Mouse (Mus musculus) forebrain, embryonic 13.5 days (tissue): ENCODE results near the gene Ago4. TPM values are rescaled to one million over a fixed set of nuclear protein-coding genes. Genes with fewer than 3 reads are reported as not detected.

Experiments
- ATAC-seq: fragments of 200-750 bp; cut with Nextera tagmentation; 2 replicates; pipeline ENCODE4 v1.8.0; 2017
- H3K27ac ChIP-seq: fragments of 300-500 bp; sonication (generic); 2 replicates; pipeline ENCODE4 v1.5.1; 2015; ENCODE audit warnings: inconsistent platforms, mild to moderate bottlenecking, moderate library complexity
- H3K27me3 ChIP-seq: fragments of 300-500 bp; sonication (generic); 2 replicates; pipeline ENCODE4 v1.6.1; 2015; ENCODE audit warnings: mild to moderate bottlenecking, inconsistent platforms
- H3K36me3 ChIP-seq: fragments of 300-500 bp; sonication (generic); 2 replicates; pipeline ENCODE4 v1.6.1; 2015; ENCODE audit warnings: mild to moderate bottlenecking, inconsistent platforms; ENCODE audit not compliant: poor library complexity, severe bottlenecking
- H3K4me1 ChIP-seq: fragments of 300-500 bp; sonication (generic); 2 replicates; pipeline ENCODE4 v1.6.1; 2015; ENCODE audit warnings: inconsistent platforms
- H3K4me2 ChIP-seq: fragments of 300-500 bp; sonication (generic); 2 replicates; pipeline ENCODE4 v1.6.1; 2015; ENCODE audit warnings: inconsistent platforms, mild to moderate bottlenecking, moderate library complexity
- H3K4me3 ChIP-seq: fragments of 300-500 bp; sonication (generic); 2 replicates; pipeline ENCODE4 v1.5.1; 2015; ENCODE audit warnings: mild to moderate bottlenecking, inconsistent platforms
- H3K9ac ChIP-seq: fragments of 300-500 bp; sonication (generic); 2 replicates; pipeline ENCODE4 v1.6.1; 2015; ENCODE audit warnings: mild to moderate bottlenecking, inconsistent platforms
- H3K9me3 ChIP-seq: fragments of 300-500 bp; sonication (generic); replicated peaks from 2 replicates; pipeline ENCODE4 v1.6.1; 2016; ENCODE audit warnings: inconsistent platforms
- whole genome bisulfite sequencing: fragments of 180-500 bp; shearing (Covaris S2); methylation state at CpG from one replicate; pipeline ENCODE4 v1.1.7; 2015; 5-methylcytosine and 5-hydroxymethylcytosine counted together
- polyA plus RNA-seq: library from polyadenylated mRNA; unstranded; fragments of >200 nt; fragmentation: Nextera tagmentation; extraction: Ambion mirVana; gene quantifications from 2 replicates; pipeline ENCODE4 v1.2.1, GENCODE M21; 2015

The Ago4 gene
- polyA plus RNA-seq, 1 experiment from 2014 or later, result 6.4 TPM

- Histone ChIP-seq H3K27me3 (no peaks in the 10 kb centered on the region), H3K36me3 (peaks cover 22% of the 10 kb centered on the region), H3K4me2 (no peak overlapping the region), H3K9me3 (no peaks in the 10 kb centered on the region), H3K4me3 (no peak overlapping the region), H3K27ac (no peak overlapping the region), H3K4me1 (no peaks in the 10 kb centered on the region), H3K9ac (no peak overlapping the region)
- no peak for ATAC-seq
- 87% methylated on average over 5 of the region's 5 CpGs for WGBS
Measured at GRCm38 (mm10) chr4:126489811-126490210, 43.5 kb downstream of the Ago4 start.

GRCm38 (mm10) chr4:126486217-126486616 lies 47.1 kb downstream of the Ago4 start:
- WGBS, result 86% methylated on average over 1 of the region's 1 CpGs

GRCm38 (mm10) chr4:126485065-126485464 lies 48.2 kb downstream of the Ago4 start:
- H3K27ac ChIP-seq, result no peak overlapping the region
- WGBS, result 85% methylated on average over 2 of the region's 2 CpGs
- no peaks in the 10 kb centered on the region for H3K4me1 ChIP-seq
- no peaks in the 10 kb centered on the region for H3K36me3 ChIP-seq
- H3K9ac ChIP-seq, result no peak overlapping the region
- no peak overlapping the region for H3K4me3 ChIP-seq
- no peaks in the 10 kb centered on the region for H3K9me3 ChIP-seq
- no peak overlapping the region for H3K4me2 ChIP-seq
- no peaks in the 10 kb centered on the region for H3K27me3 ChIP-seq
- ATAC-seq, result no peak

More at GRCm38 (mm10) chr4:126486217-126486616, 47.1 kb downstream of the Ago4 start:
- H3K4me2 ChIP-seq, result no peak overlapping the region
- no peaks in the 10 kb centered on the region for H3K27me3 ChIP-seq
- H3K27ac ChIP-seq, result no peak overlapping the region
- H3K9me3 ChIP-seq, result no peaks in the 10 kb centered on the region
- H3K4me3 ChIP-seq, result no peak overlapping the region
- no peak for ATAC-seq
- peaks cover 8% of the 10 kb centered on the region; the same call in 1 of the 2 replicates for H3K36me3 ChIP-seq
- H3K9ac ChIP-seq, result no peak overlapping the region
- no peaks in the 10 kb centered on the region for H3K4me1 ChIP-seq

- H3K27ac ChIP-seq, result no peak overlapping the region
- no peaks in the 10 kb centered on the region for H3K9me3 ChIP-seq
- 87% methylated on average over 3 of the region's 3 CpGs for WGBS
- no peaks in the 10 kb centered on the region for H3K4me1 ChIP-seq
- H3K36me3 ChIP-seq, result no peaks in the 10 kb centered on the region
- no peak overlapping the region for H3K9ac ChIP-seq
- H3K4me3 ChIP-seq, result no peak overlapping the region
- no peak overlapping the region for H3K4me2 ChIP-seq
- no peaks in the 10 kb centered on the region for H3K27me3 ChIP-seq
- ATAC-seq, result no peak
Measured at GRCm38 (mm10) chr4:126483874-126484273, 49.4 kb downstream of the Ago4 start.

- Histone ChIP-seq H3K4me3 (no peak overlapping the region), H3K4me1 (no peaks in the 10 kb centered on the region), H3K4me2 (no peak overlapping the region), H3K9ac (no peak overlapping the region), H3K36me3 (no peaks in the 10 kb centered on the region), H3K27ac (no peak overlapping the region), H3K27me3 (no peaks in the 10 kb centered on the region), H3K9me3 (no peaks in the 10 kb centered on the region)
- WGBS, result 80% methylated on average over 12 of the region's 12 CpGs
- no peak for ATAC-seq
Measured at GRCm38 (mm10) chr4:126482951-126483350, 50.3 kb downstream of the Ago4 start.

GRCm38 (mm10) chr4:126481461-126481860 lies 51.8 kb downstream of the Ago4 start:
- no peak for ATAC-seq
- Histone ChIP-seq H3K4me2 (no peak overlapping the region), H3K27me3 (no peaks in the 10 kb centered on the region), H3K9me3 (no peaks in the 10 kb centered on the region), H3K27ac (no peak overlapping the region), H3K4me1 (no peaks in the 10 kb centered on the region), H3K36me3 (no peaks in the 10 kb centered on the region), H3K4me3 (no peak overlapping the region), H3K9ac (no peak overlapping the region)
- WGBS, result 97% methylated on average over 5 of the region's 5 CpGs

GRCm38 (mm10) chr4:126480288-126480687 lies 53.0 kb downstream of the Ago4 start:
- Histone ChIP-seq H3K4me2 (no peak overlapping the region), H3K36me3 (no peaks in the 10 kb centered on the region), H3K27ac (no peak overlapping the region), H3K9ac (no peak overlapping the region), H3K9me3 (no peaks in the 10 kb centered on the region), H3K27me3 (no peaks in the 10 kb centered on the region), H3K4me1 (no peaks in the 10 kb centered on the region), H3K4me3 (no peak overlapping the region)
- ATAC-seq, result no peak
- WGBS, result 89% methylated on average over 3 of the region's 3 CpGs

GRCm38 (mm10) chr4:126473031-126473430 lies 60.2 kb downstream of the Ago4 start:
- H3K4me1 ChIP-seq, result peaks cover 9% of the 10 kb centered on the region
- H3K36me3 ChIP-seq, result no peaks in the 10 kb centered on the region
- WGBS, result 53% methylated on average over 5 of the region's 5 CpGs
- no peak overlapping the region for H3K27ac ChIP-seq
- ATAC-seq, result no peak
- H3K9ac ChIP-seq, result no peak overlapping the region
- H3K9me3 ChIP-seq, result no peaks in the 10 kb centered on the region
- H3K4me3 ChIP-seq, result no peak overlapping the region
- H3K4me2 ChIP-seq, result no peak overlapping the region
- no peaks in the 10 kb centered on the region for H3K27me3 ChIP-seq

- H3K4me1 ChIP-seq, result peaks cover 42% of the 10 kb centered on the region
- H3K9me3 ChIP-seq, result no peaks in the 10 kb centered on the region
- H3K9ac ChIP-seq, result no peak overlapping the region; the same call in 1 of the 2 replicates
- H3K27me3 ChIP-seq, result no peaks in the 10 kb centered on the region
- no peaks in the 10 kb centered on the region for H3K36me3 ChIP-seq
- no peak overlapping the region for H3K4me3 ChIP-seq
- H3K4me2 ChIP-seq, result peak overlapping the region; percentile 77; the same call in 1 of the 2 replicates
- H3K27ac ChIP-seq, result no peak overlapping the region; the same call in 1 of the 2 replicates
- 71% methylated on average over 1 of the region's 1 CpGs for WGBS
- ATAC-seq, result no peak
Measured at GRCm38 (mm10) chr4:126469334-126469733, 63.9 kb downstream of the Ago4 start.

GRCm38 (mm10) chr4:126468925-126469324 lies 64.3 kb downstream of the Ago4 start:
- Histone ChIP-seq H3K9ac (peak overlapping the region; percentile 97), H3K4me1 (peaks cover 46% of the 10 kb centered on the region), H3K9me3 (no peaks in the 10 kb centered on the region), H3K27ac (peak overlapping the region; percentile 98), H3K27me3 (no peaks in the 10 kb centered on the region), H3K4me2 (peak overlapping the region; percentile 77), H3K4me3 (peak overlapping the region; percentile 93), H3K36me3 (no peaks in the 10 kb centered on the region)
- ATAC-seq, result no peak
- WGBS, result 8% methylated on average over 8 of the region's 8 CpGs

GRCm38 (mm10) chr4:126468285-126468901 lies 64.9 kb downstream of the Ago4 start, which contains the start of gene Ago1:
Gene Ago1 (minus strand): TSS chr4:126468583.
- Histone ChIP-seq H3K9ac (peak within 1 kb of the TSS; percentile 97), H3K27ac (peak within 1 kb of the TSS; percentile 98), H3K36me3 (no peaks in the 10 kb centered on the region), H3K4me1 (peaks cover 52% of the 10 kb centered on the region), H3K9me3 (no peaks in the 10 kb centered on the region), H3K27me3 (no peaks in the 10 kb centered on the region), H3K4me3 (peak within 1 kb of the TSS; percentile 93), H3K4me2 (peak within 1 kb of the TSS; percentile 77)
- peak; percentile 85 for ATAC-seq
- under 1% methylated on average over 40 of the region's 55 CpGs for WGBS

GRCm38 (mm10) chr4:126467721-126468284 lies 65.5 kb downstream of the Ago4 start:
- peak; percentile 63 for ATAC-seq
- Histone ChIP-seq H3K9ac (peak overlapping the region; percentile 97), H3K4me1 (peaks cover 54% of the 10 kb centered on the region), H3K27ac (peak overlapping the region; percentile 98), H3K4me2 (peak overlapping the region; percentile 77), H3K4me3 (peak overlapping the region; percentile 93), H3K9me3 (no peaks in the 10 kb centered on the region), H3K36me3 (no peaks in the 10 kb centered on the region), H3K27me3 (no peaks in the 10 kb centered on the region)
- WGBS, result under 1% methylated on average over 24 of the region's 25 CpGs
